Mouse (Mus musculus) kidney, embryonic 15.5 days (tissue): ENCODE results near the gene Rsph9. TPM values are rescaled to one million over a fixed set of nuclear protein-coding genes. Genes with fewer than 3 reads are reported as not detected.

ENCODE experiments used
- ATAC-seq: fragments of 200-750 bp; cut with Nextera tagmentation; replicated peaks from 2 replicates; pipeline ENCODE4 v1.8.0; 2017; ENCODE audit warnings: moderate TSS enrichment; ENCODE audit not compliant: low FRiP score
- H3K27ac ChIP-seq: fragments of 300-500 bp; sonication (generic); 2 replicates; pipeline ENCODE4 v1.5.1; 2015; ENCODE audit warnings: mild to moderate bottlenecking, inconsistent platforms
- H3K27me3 ChIP-seq: fragments of 300-500 bp; sonication (generic); 2 replicates; pipeline ENCODE4 v1.6.1; 2015; ENCODE audit warnings: inconsistent platforms
- H3K36me3 ChIP-seq: fragments of 300-500 bp; sonication (generic); 2 replicates; pipeline ENCODE4 v1.6.1; 2015; ENCODE audit warnings: inconsistent platforms
- H3K4me1 ChIP-seq: fragments of 300-500 bp; sonication (generic); 2 replicates; pipeline ENCODE4 v1.6.1; 2015; ENCODE audit warnings: inconsistent platforms
- H3K4me2 ChIP-seq: fragments of 300-500 bp; sonication (generic); 2 replicates; pipeline ENCODE4 v1.6.1; 2015; ENCODE audit warnings: moderate library complexity, mild to moderate bottlenecking, inconsistent platforms
- H3K4me3 ChIP-seq: fragments of 300-500 bp; sonication (generic); replicated peaks from 2 replicates; pipeline ENCODE4 v1.5.1; 2015; ENCODE audit warnings: mild to moderate bottlenecking, inconsistent platforms
- H3K9ac ChIP-seq: fragments of 300-500 bp; sonication (generic); 2 replicates; pipeline ENCODE4 v1.6.1; 2015; ENCODE audit warnings: mild to moderate bottlenecking, inconsistent platforms
- H3K9me3 ChIP-seq: fragments of 300-500 bp; sonication (generic); replicated peaks from 2 replicates; pipeline ENCODE4 v1.6.1; 2016; ENCODE audit warnings: inconsistent platforms
- WGBS: fragments of 180-500 bp; shearing (Covaris S2); methylation state at CpG from one replicate; pipeline ENCODE4 v1.1.7; 2015; ENCODE audit warnings: mixed read lengths; 5-methylcytosine and 5-hydroxymethylcytosine counted together
- polyA plus RNA-seq: library from polyadenylated mRNA; unstranded; fragments of >200 nt; fragmentation: Nextera tagmentation; extraction: Ambion mirVana; gene quantifications from 2 replicates; pipeline ENCODE4 v1.2.1, GENCODE M21; 2015

Rsph9 gene
- polyA plus RNA-seq, 1 experiment from 2014 or later = 12.1 TPM

GRCm38 (mm10) chr17:46162551-46162950, 18.5 kb upstream of the Rsph9 start:
- H3K36me3 ChIP-seq = peaks cover 47% of the 10 kb centered on the region
- H3K27ac ChIP-seq = peak overlapping the region; percentile 66; the same call in 1 of the 2 replicates
- H3K4me1 ChIP-seq = peaks cover 29% of the 10 kb centered on the region
- H3K9ac ChIP-seq = no peak overlapping the region
- WGBS = 82% methylated on average over 7 of the region's 7 CpGs
- peak overlapping the region; percentile 11 for H3K4me3 ChIP-seq
- peak overlapping the region; percentile 91 for H3K4me2 ChIP-seq
- H3K9me3 ChIP-seq = no peaks in the 10 kb centered on the region
- H3K27me3 ChIP-seq = no peaks in the 10 kb centered on the region
- no peak for ATAC-seq

- peak overlapping the region; percentile 95 for H3K27ac ChIP-seq
- peak overlapping the region; percentile 88 for H3K4me3 ChIP-seq
- H3K9me3 ChIP-seq = no peaks in the 10 kb centered on the region
- peaks cover 29% of the 10 kb centered on the region for H3K4me1 ChIP-seq
- 53% methylated on average over 9 of the region's 9 CpGs for WGBS
- no peaks in the 10 kb centered on the region for H3K27me3 ChIP-seq
- H3K9ac ChIP-seq = peak overlapping the region; percentile 75
- peaks cover 39% of the 10 kb centered on the region for H3K36me3 ChIP-seq
- peak overlapping the region; percentile 91 for H3K4me2 ChIP-seq
- ATAC-seq = no peak
Observed at GRCm38 (mm10) chr17:46161710-46162109, 17.7 kb upstream of the Rsph9 start.

GRCm38 (mm10) chr17:46161179-46161578, 17.2 kb upstream of the Rsph9 start:
- Histone ChIP-seq H3K9me3 (no peaks in the 10 kb centered on the region), H3K9ac (peak overlapping the region; percentile 75), H3K4me1 (peaks cover 30% of the 10 kb centered on the region), H3K27me3 (no peaks in the 10 kb centered on the region), H3K4me2 (peak overlapping the region; percentile 91), H3K27ac (peak overlapping the region; percentile 95), H3K4me3 (peak overlapping the region; percentile 88), H3K36me3 (peaks cover 34% of the 10 kb centered on the region)
- WGBS = under 1% methylated on average over 19 of the region's 19 CpGs
- peak; percentile 26 for ATAC-seq

GRCm38 (mm10) chr17:46160686-46161085, 16.7 kb upstream of the Rsph9 start, which contains the start of gene Gtpbp2:
Gtpbp2 (plus strand) TSS chr17:46161032.
- Histone ChIP-seq H3K9ac (peak within 1 kb of the TSS; percentile 75), H3K4me3 (peak within 1 kb of the TSS; percentile 88), H3K36me3 (peaks cover 29% of the 10 kb centered on the region), H3K4me1 (peaks cover 30% of the 10 kb centered on the region), H3K4me2 (peak within 1 kb of the TSS; percentile 91), H3K27ac (peak within 1 kb of the TSS; percentile 95), H3K9me3 (no peaks in the 10 kb centered on the region), H3K27me3 (no peaks in the 10 kb centered on the region)
- under 1% methylated on average over 23 of the region's 23 CpGs for WGBS
- peak; percentile 93 for ATAC-seq

- peaks cover 23% of the 10 kb centered on the region for H3K36me3 ChIP-seq
- H3K9me3 ChIP-seq = no peaks in the 10 kb centered on the region
- peak overlapping the region; percentile 63 for H3K9ac ChIP-seq
- no peaks in the 10 kb centered on the region for H3K27me3 ChIP-seq
- H3K4me1 ChIP-seq = peaks cover 30% of the 10 kb centered on the region
- H3K27ac ChIP-seq = peak overlapping the region; percentile 95
- peak overlapping the region; percentile 91 for H3K4me2 ChIP-seq
- WGBS = 1% methylated on average over 16 of the region's 16 CpGs
- peak overlapping the region; percentile 88 for H3K4me3 ChIP-seq
- ATAC-seq = peak; percentile 82
Observed at GRCm38 (mm10) chr17:46160090-46160662, 16.2 kb upstream of the Rsph9 start.

- WGBS = 62% methylated on average over 2 of the region's 2 CpGs
- Histone ChIP-seq H3K9ac (no peak overlapping the region; the same call in 1 of the 2 replicates), H3K9me3 (no peaks in the 10 kb centered on the region), H3K4me2 (peak overlapping the region; percentile 91), H3K27ac (peak overlapping the region; percentile 95), H3K4me3 (peak overlapping the region; percentile 88; the same call in 1 of the 2 replicates), H3K36me3 (peaks cover 14% of the 10 kb centered on the region), H3K27me3 (no peaks in the 10 kb centered on the region), H3K4me1 (peaks cover 30% of the 10 kb centered on the region)
- ATAC-seq = no peak
Observed at GRCm38 (mm10) chr17:46159236-46159635, 15.2 kb upstream of the Rsph9 start.

- no peak overlapping the region for H3K27ac ChIP-seq
- H3K9me3 ChIP-seq = no peaks in the 10 kb centered on the region
- no peaks in the 10 kb centered on the region for H3K36me3 ChIP-seq
- ATAC-seq = no peak
- no peaks in the 10 kb centered on the region for H3K27me3 ChIP-seq
- no peak overlapping the region for H3K4me3 ChIP-seq
- no peak overlapping the region for H3K4me2 ChIP-seq
- 76% methylated on average over 8 of the region's 8 CpGs for WGBS
- H3K9ac ChIP-seq = no peak overlapping the region
- peaks cover 29% of the 10 kb centered on the region for H3K4me1 ChIP-seq
Observed at GRCm38 (mm10) chr17:46157131-46157530, 13.1 kb upstream of the Rsph9 start.

- Histone ChIP-seq H3K4me3 (no peak overlapping the region), H3K9me3 (no peaks in the 10 kb centered on the region), H3K4me1 (peaks cover 27% of the 10 kb centered on the region), H3K27me3 (no peaks in the 10 kb centered on the region), H3K9ac (no peak overlapping the region), H3K4me2 (no peak overlapping the region), H3K36me3 (peaks cover under 1% of the 10 kb centered on the region; the same call in 1 of the 2 replicates), H3K27ac (no peak overlapping the region)
- ATAC-seq = no peak
- WGBS = 68% methylated on average over 5 of the region's 5 CpGs
Observed at GRCm38 (mm10) chr17:46156680-46157079, 12.7 kb upstream of the Rsph9 start.

GRCm38 (mm10) chr17:46154336-46154735, 10.3 kb upstream of the Rsph9 start:
- Histone ChIP-seq H3K27ac (no peak overlapping the region), H3K4me2 (no peak overlapping the region), H3K9ac (no peak overlapping the region), H3K9me3 (no peaks in the 10 kb centered on the region), H3K4me1 (peaks cover 21% of the 10 kb centered on the region), H3K36me3 (peaks cover 10% of the 10 kb centered on the region), H3K27me3 (no peaks in the 10 kb centered on the region), H3K4me3 (no peak overlapping the region)
- WGBS = 92% methylated on average over 3 of the region's 3 CpGs
- no peak for ATAC-seq

GRCm38 (mm10) chr17:46152847-46153782, 9.1 kb upstream of the Rsph9 start, which contains the start of gene Mad2l1bp:
Mad2l1bp (minus strand) TSS chr17:46153553.
- peak; percentile 93 for ATAC-seq
- 5% methylated on average over 33 of the region's 33 CpGs for WGBS
- Histone ChIP-seq H3K4me2 (peak within 1 kb of the TSS; percentile 79), H3K9me3 (no peaks in the 10 kb centered on the region), H3K4me1 (peaks cover 18% of the 10 kb centered on the region), H3K27ac (peak within 1 kb of the TSS; percentile 86), H3K27me3 (no peaks in the 10 kb centered on the region), H3K4me3 (peak within 1 kb of the TSS; percentile 77), H3K9ac (peak within 1 kb of the TSS; percentile 68), H3K36me3 (peaks cover 21% of the 10 kb centered on the region)

- H3K4me3 ChIP-seq = no peak overlapping the region
- no peak overlapping the region for H3K9ac ChIP-seq
- H3K4me2 ChIP-seq = no peak overlapping the region
- ATAC-seq = no peak
- no peak overlapping the region for H3K27ac ChIP-seq
- no peaks in the 10 kb centered on the region for H3K9me3 ChIP-seq
- no peaks in the 10 kb centered on the region for H3K36me3 ChIP-seq
- peaks cover 16% of the 10 kb centered on the region for H3K4me1 ChIP-seq
- H3K27me3 ChIP-seq = no peaks in the 10 kb centered on the region
- WGBS = 94% methylated on average over 3 of the region's 3 CpGs
Observed at GRCm38 (mm10) chr17:46139872-46140271, 4.1 kb downstream of the Rsph9 start.
